9 mouse cellular contexts compared by ENCODE assay signal in the genomic region with DNA sequence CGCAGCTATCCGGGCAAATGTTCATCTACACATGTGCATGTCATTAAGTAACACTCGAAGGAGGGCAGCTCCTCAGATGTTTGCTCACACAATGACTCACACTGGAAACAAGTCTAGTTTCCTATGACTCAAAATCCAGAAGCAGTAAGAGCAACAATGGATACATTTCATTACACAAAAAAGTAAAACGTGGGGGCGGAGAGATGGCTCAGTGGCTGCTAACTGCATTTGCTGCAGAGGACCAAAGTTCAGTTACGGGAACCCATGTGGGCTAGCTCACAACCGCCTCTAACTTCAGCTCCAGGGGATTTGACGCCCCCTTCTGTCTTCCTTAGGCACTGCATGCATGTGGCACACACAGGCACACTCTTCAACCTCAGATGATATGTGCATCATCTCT. TPM values are rescaled to one million over a fixed set of nuclear protein-coding genes. Genes with fewer than 3 reads are reported as not detected.
DNase-seq lines count a peak whose midpoint lies in the region; TF ChIP-seq lines count a peak whose summit lies in the region.
"Had no signal": no experiment of that assay in that cellular context is flagged by ENCODE, and none has a peak within 500 bp of the region (broad histone marks: within the 10 kb centered on the region; RNA-seq: fewer than 3 reads in every experiment).

No protein-coding gene starts in this region.

- H3K4me1 ChIP-seq in liver, adult 2 months (ENCODE audit: control insufficient read depth, insufficient read depth, low read length): no peaks in the 10 kb centered on the region
- peaks cover 0 to 5% of the 10 kb centered on the region in 2 experiments; a peak in 1 of 4 replicates for H3K4me1 ChIP-seq in ES-E14 (ENCODE audit: control insufficient read depth in 2 of 2, insufficient read depth in 2 of 2, low read length in 2 of 2, poor library complexity in 1 of 2)
- H3K4me1 ChIP-seq: midbrain, embryonic 13.5 days had no signal

- in situ Hi-C loops in ES-E14 (cut with MboI; ENCODE audit: low sequenced_read_pairs in 2 of 2, unreplicated experiment in 2 of 2): no loop called here

- peak; percentile 29 for TF ChIP-seq CTCF in liver, adult 2 months (IDR thresholded peaks at IDR 0.05; ENCODE audit: low read depth, low read length)

- H3K9ac ChIP-seq in liver, adult 2 months (ENCODE audit: low read depth, low read length): no peak overlapping the region
- H3K9ac ChIP-seq in ES-E14 (ENCODE audit: insufficient read depth, low read depth, low read length, poor library complexity, severe bottlenecking): no peak overlapping the region
- H3K9ac ChIP-seq: midbrain, embryonic 13.5 days had no signal

- WGBS in liver, adult 2 months: 67% methylated on average over 8 of the region's 8 CpGs

- H3K4me3 ChIP-seq in liver, adult 2 months (ENCODE audit: insufficient read depth, low read depth, low read length): no peak overlapping the region
- no peak overlapping the region for H3K4me3 ChIP-seq in ES-E14 (ENCODE audit: insufficient read depth in 1 of 2, low read depth in 1 of 2, low read length in 2 of 2, poor library complexity in 1 of 2, severe bottlenecking in 1 of 2)
- H3K4me3 ChIP-seq: midbrain, embryonic 13.5 days had no signal

- H3K9me3 ChIP-seq in ES-E14 (ENCODE audit: control insufficient read depth, insufficient read depth, low read depth, low read length): no peaks in the 10 kb centered on the region
- H3K9me3 ChIP-seq: midbrain, embryonic 13.5 days had no signal

- no peaks in the 10 kb centered on the region for H3K36me3 ChIP-seq in liver, adult 2 months (ENCODE audit: control insufficient read depth, insufficient read depth, low read length)
- no peaks in the 10 kb centered on the region for H3K36me3 ChIP-seq in ES-E14 (ENCODE audit: control insufficient read depth, insufficient read depth, low read length, poor library complexity, severe bottlenecking)
- H3K36me3 ChIP-seq: midbrain, embryonic 13.5 days had no signal

- no peaks in the 10 kb centered on the region for H3K27me3 ChIP-seq in liver, adult 2 months (ENCODE audit: control insufficient read depth, insufficient read depth, low read length)
- H3K27me3 ChIP-seq: midbrain, embryonic 13.5 days had no signal

- DNase-seq in adrenal gland, adult (ENCODE audit: inconsistent age in 2 of 2, low spot score in 1 of 2): peak; percentile 46 to 69
- DNase-seq in adrenal gland, postnatal 4 days (ENCODE audit: low spot score in 2 of 2): no peak
- DNase-seq in liver, adult 2 months (ENCODE audit: extremely low read depth, low read depth, low spot score): no peak
- DNase-seq in liver (no peak), ES-E14 (ENCODE audit: low read depth, low spot score) (peak; percentile 62)
- peak; percentile 65 for DNase-seq in induced T-regulatory cell, adult 2 months (ENCODE audit: low read depth)
- DNase-seq in spleen, adult 18-20 months: no peak
- no peak for DNase-seq in spleen, postnatal 10 days (ENCODE audit: low spot score in 2 of 2)

- H3K79me2 ChIP-seq in liver, adult 2 months (ENCODE audit: control insufficient read depth, insufficient read depth, low read length): no peaks in the 10 kb centered on the region

- TF ChIP-seq POLR2A in liver, adult 2 months (IDR thresholded peaks at IDR 0.05; ENCODE audit: extremely low read depth, insufficient read depth, low read length): no peak

- no peak overlapping the region for H3K27ac ChIP-seq in liver, adult 2 months (replicated peaks; ENCODE audit: insufficient read depth, low read depth, low read length)
- no peak overlapping the region for H3K27ac ChIP-seq in ES-E14 (ENCODE audit: insufficient read depth, low read depth, low read length, poor library complexity, severe bottlenecking)
- H3K27ac ChIP-seq: midbrain, embryonic 13.5 days had no signal

TF ChIP-seq in ES-E14, 5 proteins besides CTCF, POLR2A, EP300 and RAD21:
- TF ChIP-seq MAFK (IDR thresholded peaks at IDR 0.05; ENCODE audit: insufficient read depth, low read depth, low read length) (no peak), HCFC1 (IDR thresholded peaks at IDR 0.05; ENCODE audit: borderline replicate concordance, insufficient read depth, low read length) (no peak), CHD2 (IDR thresholded peaks at IDR 0.05; ENCODE audit: low read depth, low read length) (no peak), ZNF384 (IDR thresholded peaks at IDR 0.05; ENCODE audit: low read depth, low read length) (no peak), ZC3H11A (IDR thresholded peaks at IDR 0.05; ENCODE audit: borderline replicate concordance, low read depth, low read length) (no peak)

RNA-seq across cellular contexts. Expression of a gene that starts 8.9 kb away (rescaled TPM):
- total RNA-seq in adrenal gland, postnatal 4 days (2021): 10 to 100 TPM; 32.8 to 34.2 TPM
- 10.5 and 10.6 TPM in 2 replicates for total RNA-seq in liver, adult 2 months (2014; rRNA removed)
- 7.4 and 8.1 TPM in 2 replicates for polyA plus RNA-seq in liver, adult 2 months (2012; rRNA removed)
- total RNA-seq in ES-E14 (2012; rRNA removed): 11.2 and 13.1 TPM in 2 replicates

Comparison
In these comparisons a context has a peak if more than half of its experiments do, and no peak if none do; other contexts are left out.
1. DNase-seq: peak in adrenal gland, adult (2 of 2), ES-E14 (single experiment) and induced T-regulatory cell, adult 2 months (single experiment); none in adrenal gland, postnatal 4 days (0 of 2), liver, adult 2 months (single experiment), liver (single experiment), spleen, adult 18-20 months (0 of 2) and spleen, postnatal 10 days (0 of 2).